Mouse (Mus musculus): ENCODE measurements at regions not wholly inside any gene's neighbourhood (a gene's known extent, or its start where the extent isn't known, plus 50 kb on each side); places are given as distances from the start of the nearest gene placed in this dataset.

- CTCF ChIA-PET, result no interaction called here
These were observed 121.7 kb upstream of the Prep start for GRCm38 (mm10) chr10:44945205-44945725.

GRCm38 (mm10) chr10:44939403-44939802, 127.6 kb upstream of the Prep start:
- CTCF ChIA-PET, result interaction anchor here (0.6 kb wide), 1 partner anchor 1399 kb away, joined by 3 read pairs; no protein-coding TSS in a partner anchor

GRCm38 (mm10) chr10:44936976-44937500, 130.0 kb upstream of the Prep start:
- CTCF ChIA-PET, result no interaction called here

- CTCF ChIA-PET, result no interaction called here
These were observed 136.2 kb upstream of the Prep start for GRCm38 (mm10) chr10:44930796-44931195.

- CTCF ChIA-PET, result no interaction called here
These were observed 153.1 kb upstream of the Prep start for GRCm38 (mm10) chr10:44913751-44914388.

- CTCF ChIA-PET, result no interaction called here
These were observed 162.5 kb upstream of the Prep start for GRCm38 (mm10) chr10:44904520-44904919.

GRCm38 (mm10) chr10:44901203-44901602, 165.8 kb upstream of the Prep start:
- CTCF ChIA-PET, result interaction anchor here (0.7 kb wide), 1 partner anchor 75 kb away, joined by 6 read pairs; no protein-coding TSS in a partner anchor

DNA sequence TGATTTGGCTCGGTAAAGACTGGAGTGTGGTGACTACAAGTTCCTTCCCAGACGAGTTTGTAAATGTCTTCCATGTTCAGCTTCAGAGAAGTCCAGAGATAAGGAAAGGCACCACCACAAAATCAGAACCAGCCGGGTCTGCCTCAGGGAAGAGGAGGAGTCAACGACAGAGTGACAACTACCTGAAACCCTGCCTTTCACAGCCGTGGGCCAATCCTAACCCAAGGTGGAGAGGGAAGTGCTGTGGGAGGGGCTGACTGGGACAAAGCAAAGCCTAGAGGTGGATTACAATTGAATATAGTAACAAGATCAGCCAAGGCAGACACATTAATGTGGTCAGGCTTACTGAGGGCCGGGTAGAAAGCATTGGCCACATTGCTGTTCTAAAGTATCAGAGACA, 174.9 kb upstream of the Prep start:
- CTCF ChIA-PET, result no interaction called here

DNA sequence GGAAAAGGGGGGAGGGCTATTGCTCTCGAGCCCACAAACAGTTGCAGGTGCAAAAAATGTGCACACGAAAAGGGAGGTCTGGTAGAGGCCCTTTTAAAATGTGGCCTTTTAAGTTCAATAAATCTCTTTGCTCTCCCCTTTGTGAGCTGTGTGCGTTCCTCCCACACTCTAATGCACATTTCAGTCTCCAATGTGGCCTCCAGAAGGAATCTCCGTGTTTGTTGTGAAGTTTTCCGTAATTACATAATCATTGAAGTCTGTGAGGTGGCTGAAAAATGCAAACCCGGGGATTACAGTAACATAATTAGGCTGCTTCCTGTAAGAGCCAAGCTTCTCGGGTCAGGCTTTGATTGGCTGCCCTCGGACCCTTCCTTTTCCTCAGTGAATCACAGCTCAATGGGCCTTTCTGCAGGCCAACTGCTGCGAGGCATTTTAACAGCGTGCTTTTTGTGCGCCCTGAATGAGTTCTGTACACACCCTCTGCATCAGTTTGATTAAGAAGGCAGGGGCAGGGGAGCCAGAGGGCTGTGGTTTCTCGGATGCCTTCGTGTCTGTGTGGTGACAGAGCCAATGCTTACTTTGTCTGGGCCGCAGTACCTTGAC, 179.8 kb upstream of the Prep start:
- CTCF ChIA-PET, result no interaction called here

GRCm38 (mm10) chr10:44881967-44882366, 185.0 kb upstream of the Prep start:
- CTCF ChIA-PET, result no interaction called here

DNA sequence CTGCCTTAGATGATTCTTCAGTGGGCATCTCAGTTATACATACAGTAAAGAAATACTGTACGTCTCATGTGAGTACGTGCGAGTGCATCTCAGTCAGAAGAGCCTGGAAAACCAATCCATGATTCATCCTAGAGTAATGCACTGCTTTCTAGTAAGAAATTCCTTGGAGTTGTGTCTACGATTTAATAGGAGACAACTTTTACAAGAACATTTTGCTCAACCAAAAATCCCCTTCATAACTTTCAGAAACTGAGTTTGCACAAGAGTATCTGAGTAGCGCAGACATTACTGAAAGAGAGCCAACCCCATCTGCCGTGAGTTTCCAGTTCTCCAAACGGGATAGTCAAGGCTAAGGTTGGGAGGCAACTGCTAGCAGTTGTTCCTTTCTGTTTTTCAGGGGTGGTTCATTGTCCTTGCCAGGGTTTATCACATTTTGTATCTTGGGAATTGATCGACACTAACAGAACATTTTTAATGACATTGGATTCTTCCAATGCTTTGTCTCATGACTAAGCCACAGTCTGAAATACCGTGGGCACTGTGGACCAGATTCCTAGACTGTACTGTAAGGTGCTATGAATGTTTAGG, 189.8 kb upstream of the Prep start:
- CTCF ChIA-PET, result no interaction called here

GRCm38 (mm10) chr10:44873642-44874285, 193.2 kb upstream of the Prep start:
- CTCF ChIA-PET, result no interaction called here

DNA sequence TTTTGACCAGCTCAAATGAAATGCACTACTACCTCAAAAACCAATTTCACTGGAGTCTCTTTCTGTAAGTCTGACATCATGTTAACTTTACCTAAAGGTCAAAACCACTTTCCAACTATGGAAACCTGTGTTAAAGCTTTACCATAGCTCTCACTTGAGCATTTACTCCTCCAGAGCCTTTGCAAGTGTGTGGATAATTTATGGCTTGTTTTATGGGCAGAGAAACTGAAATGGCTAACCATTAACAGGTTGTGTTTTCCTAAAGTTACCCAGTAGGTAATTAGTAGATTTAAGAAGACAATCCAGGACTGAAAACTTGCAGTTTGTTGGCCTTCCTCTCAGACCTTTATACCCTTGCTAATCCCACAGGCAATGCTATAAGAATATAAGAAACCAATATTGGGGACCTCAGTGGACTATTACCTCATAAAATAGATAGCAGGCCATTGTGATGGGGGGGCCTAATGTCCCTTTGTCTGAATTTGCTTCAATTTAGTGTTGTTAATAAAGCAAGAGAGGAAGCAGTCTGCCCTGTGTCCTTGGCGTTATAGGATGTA, 202.7 kb upstream of the Prep start:
- CTCF ChIA-PET, result no interaction called here

GRCm38 (mm10) chr10:44862360-44862674, 204.7 kb upstream of the Prep start:
- CTCF ChIA-PET, result no interaction called here

DNA sequence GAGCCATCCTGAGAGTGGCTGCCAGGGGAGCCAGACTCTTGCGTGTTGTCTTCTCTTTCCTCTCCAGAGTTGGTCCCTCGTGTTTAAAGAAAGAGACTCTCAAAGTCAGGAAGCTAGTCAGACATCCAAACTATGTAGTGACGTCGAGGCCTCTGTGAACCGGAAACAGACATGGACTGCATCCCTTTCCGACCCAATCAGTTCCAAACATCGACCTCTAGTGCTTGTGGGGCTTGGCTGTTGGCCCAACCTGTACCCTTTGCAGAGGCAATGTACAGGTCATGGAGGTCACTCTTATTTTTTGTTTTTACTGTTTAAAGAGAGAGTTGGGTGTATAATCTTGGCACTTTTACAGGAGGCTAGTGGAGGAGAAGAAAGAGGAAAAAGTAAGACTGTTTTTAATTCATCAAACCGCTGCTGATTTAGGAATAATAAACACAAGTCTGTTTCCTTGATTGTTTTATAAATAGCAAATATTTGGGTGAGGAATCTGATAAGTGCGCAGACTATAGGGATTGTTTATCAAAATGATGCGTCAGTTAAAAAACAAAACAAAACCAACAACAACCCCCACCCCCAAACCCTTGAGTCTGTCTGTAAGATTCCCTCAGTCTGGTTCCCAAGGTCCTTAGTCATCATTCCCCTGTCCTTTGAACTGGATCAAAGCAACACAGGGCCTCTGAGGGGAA, 205.2 kb upstream of the Prep start:
- CTCF ChIA-PET, result no interaction called here

- CTCF ChIA-PET, result no interaction called here
These were observed 209.6 kb upstream of the Prep start for GRCm38 (mm10) chr10:44857444-44857843.

GRCm38 (mm10) chr10:44854109-44854508, 212.9 kb upstream of the Prep start:
- CTCF ChIA-PET, result no interaction called here

DNA sequence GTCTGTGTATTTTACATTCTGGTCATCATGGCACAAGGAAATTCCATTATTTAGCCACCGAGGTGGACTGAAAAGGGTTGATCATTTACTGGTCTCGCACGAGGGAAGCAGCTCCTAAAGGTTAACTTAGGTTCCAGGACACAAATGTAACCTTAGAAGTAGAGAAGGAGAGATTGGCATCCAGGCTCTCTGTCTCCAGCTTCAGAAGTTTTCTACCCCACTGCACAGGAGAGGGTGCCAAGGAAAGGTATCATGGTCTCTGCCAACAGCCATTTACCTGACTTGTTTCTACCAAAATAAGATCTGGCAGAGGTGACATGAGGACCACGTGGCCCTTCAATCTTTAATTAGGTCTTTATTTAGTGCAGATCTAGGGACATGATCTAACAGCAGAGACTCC, 218.0 kb upstream of the Prep start:
- CTCF ChIA-PET, result no interaction called here

- CTCF ChIA-PET, result no interaction called here
These were observed 220.2 kb upstream of the Prep start for GRCm38 (mm10) chr10:44846765-44847164.

- CTCF ChIA-PET, result no interaction called here
These were observed 220.9 kb upstream of the Prep start for GRCm38 (mm10) chr10:44846149-44846548.

GRCm38 (mm10) chr10:44840449-44840848, 226.6 kb upstream of the Prep start:
- CTCF ChIA-PET, result no interaction called here

GRCm38 (mm10) chr10:44832455-44832854, 234.5 kb upstream of the Prep start:
- CTCF ChIA-PET, result no interaction called here
